Mouse (Mus musculus) neural tube, embryonic 10.5 days (tissue): ENCODE measurements around the gene Ppm1h.

Experiments used
- DNase-seq: peaks from one replicate; pipeline ENCODE4 v3.0.0-alpha.2; 2017; ENCODE audit warnings: low spot score; ENCODE audit errors: extremely low spot score

The Ppm1h gene

GRCm38 (mm10) chr10:122678541-122679436, at the start of gene Ppm1h:
TSS of gene Ppm1h (plus strand) at chr10:122678762.
- DNase-seq = peak; percentile 78

GRCm38 (mm10) chr10:122629003-122629402, 49.6 kb upstream of the Ppm1h start:
- no peak for DNase-seq

- no peak for DNase-seq
Measured at GRCm38 (mm10) chr10:122639879-122640278, 38.7 kb upstream of the Ppm1h start.

GRCm38 (mm10) chr10:122641263-122641795, 37.2 kb upstream of the Ppm1h start:
- no peak for DNase-seq

GRCm38 (mm10) chr10:122642125-122642524, 36.4 kb upstream of the Ppm1h start:
- DNase-seq = no peak

- DNase-seq = no peak
Measured at GRCm38 (mm10) chr10:122651932-122652331, 26.6 kb upstream of the Ppm1h start.

GRCm38 (mm10) chr10:122652578-122652977, 26.0 kb upstream of the Ppm1h start:
- DNase-seq = no peak

GRCm38 (mm10) chr10:122665652-122666051, 12.9 kb upstream of the Ppm1h start:
- no peak for DNase-seq

- DNase-seq = no peak
Measured at GRCm38 (mm10) chr10:122671253-122671652, 7.3 kb upstream of the Ppm1h start.

- no peak for DNase-seq
Measured at GRCm38 (mm10) chr10:122672044-122672443, 6.5 kb upstream of the Ppm1h start.

GRCm38 (mm10) chr10:122679437-122680045, 979 bp downstream of the Ppm1h start:
- no peak for DNase-seq

- DNase-seq = peak; percentile 41
Measured at GRCm38 (mm10) chr10:122680387-122681084, 2.0 kb downstream of the Ppm1h start.

GRCm38 (mm10) chr10:122681085-122681408, 2.5 kb downstream of the Ppm1h start:
- DNase-seq = no peak

- DNase-seq = no peak
Measured at GRCm38 (mm10) chr10:122683819-122684330, 5.3 kb downstream of the Ppm1h start.

- DNase-seq = no peak
Measured at GRCm38 (mm10) chr10:122685297-122685696, 6.7 kb downstream of the Ppm1h start.

GRCm38 (mm10) chr10:122685836-122686531, 7.4 kb downstream of the Ppm1h start:
- no peak for DNase-seq

GRCm38 (mm10) chr10:122690698-122691097, 12.1 kb downstream of the Ppm1h start:
- DNase-seq = no peak

- no peak for DNase-seq
Measured at GRCm38 (mm10) chr10:122693158-122693777, 14.7 kb downstream of the Ppm1h start.

GRCm38 (mm10) chr10:122693911-122694618, 15.5 kb downstream of the Ppm1h start:
- no peak for DNase-seq

- no peak for DNase-seq
Measured at GRCm38 (mm10) chr10:122696335-122696734, 17.8 kb downstream of the Ppm1h start.
